Mouse (Mus musculus) kidney, adult 8-10 months (tissue): Measurements from ENCODE around the gene Fahd2a.

Experiments used
- DNase-seq, 2 experiments: peaks; one replicate each; pipeline ENCODE4 v3.0.0; 2022

Gene Fahd2a

DNA sequence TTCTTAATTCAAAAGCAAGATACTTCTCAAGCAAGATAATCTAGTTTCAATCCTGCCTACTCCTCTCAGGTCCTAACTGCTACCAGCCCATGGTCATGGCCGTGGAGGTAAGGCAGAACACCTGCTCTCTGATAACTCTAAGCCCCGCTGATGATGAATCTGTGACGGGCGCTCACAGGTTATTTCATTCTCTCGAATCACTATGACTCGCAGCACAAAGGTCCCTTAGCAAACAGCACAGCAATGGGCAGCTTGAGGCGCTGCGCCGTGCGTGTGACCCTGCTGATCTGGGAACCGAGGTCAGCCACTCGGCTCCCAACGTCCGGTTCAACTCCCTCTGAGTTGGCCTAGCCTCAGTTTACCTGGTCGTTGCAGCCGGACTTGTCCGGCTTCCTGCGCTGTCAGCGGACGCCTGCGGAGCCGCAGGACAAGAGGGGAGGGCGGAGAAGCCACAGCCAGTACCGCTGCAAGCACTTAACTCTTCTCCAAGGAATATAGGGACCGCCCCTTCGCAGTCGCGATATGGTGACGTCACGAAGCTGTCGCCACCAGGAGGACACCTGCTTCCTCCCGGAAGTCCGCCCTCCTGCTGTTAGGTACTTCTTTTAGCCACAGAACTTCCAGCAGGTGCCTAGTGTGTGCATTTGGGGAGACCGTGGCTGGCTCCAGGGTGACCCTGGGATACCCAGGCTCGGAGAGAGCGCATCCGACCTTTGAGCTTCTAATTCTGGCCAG is at the start of gene Fahd2a:
Fahd2a (minus strand) TSS at position 511 of the 735 bp plus-strand sequence.
- DNase-seq: peak; percentile 91

DNA sequence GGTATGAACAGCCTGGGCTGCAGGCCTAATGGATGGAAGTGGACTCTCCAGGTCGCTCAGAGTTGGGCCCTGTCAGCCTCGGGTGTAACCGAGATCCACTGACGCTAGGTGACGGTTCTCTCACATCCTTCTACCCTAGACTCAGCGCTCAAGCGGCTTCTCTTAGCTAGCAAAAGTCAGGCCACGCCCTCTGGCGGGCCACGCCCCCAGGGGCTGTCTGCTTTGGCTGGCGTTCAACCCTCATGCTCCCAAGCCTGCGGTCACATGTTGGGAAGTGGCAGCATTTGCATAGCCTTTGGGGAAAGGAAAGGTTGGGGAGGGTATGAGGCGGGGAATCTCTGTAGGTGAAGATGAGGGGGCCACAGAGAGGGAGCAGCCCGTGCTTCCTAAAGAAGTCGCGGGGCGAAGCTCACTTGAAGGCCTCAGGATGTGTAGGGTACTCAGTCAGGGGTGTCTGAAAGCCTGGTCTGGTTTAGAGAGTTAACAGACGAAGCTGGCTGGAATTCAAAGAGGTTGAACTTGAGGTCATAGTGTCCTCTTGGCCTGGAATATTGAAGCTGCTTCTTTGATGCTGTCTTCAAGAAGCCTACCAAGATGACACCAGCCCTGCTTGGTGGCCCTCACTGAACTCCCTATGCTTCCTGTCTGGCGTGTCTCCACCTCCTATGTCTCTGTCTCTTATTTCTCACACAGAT is 40.3 kb upstream of the Fahd2a start:
- peak; percentile 72 to 87 for DNase-seq

DNA sequence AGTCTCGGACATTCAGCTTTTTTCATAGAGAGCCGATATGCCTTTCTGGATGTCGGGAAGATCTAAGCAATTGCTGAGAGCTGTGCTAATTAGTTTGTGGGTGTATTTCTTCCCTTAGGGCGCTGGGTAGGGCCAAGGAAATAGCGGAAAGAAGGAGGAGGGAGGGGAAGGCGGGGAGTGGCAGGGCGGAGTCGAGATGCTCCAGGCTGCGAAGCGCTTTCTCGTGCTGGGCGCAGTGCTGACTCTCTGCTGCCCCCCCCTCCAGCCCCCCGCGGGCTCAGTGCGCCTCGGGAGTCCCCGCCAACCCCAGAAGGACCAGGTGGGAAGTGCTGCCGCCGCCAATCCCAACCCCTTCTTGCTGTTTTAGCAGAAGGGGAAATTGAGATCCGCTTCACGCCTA is 38.6 kb upstream of the Fahd2a start:
- DNase-seq: no peak

DNA sequence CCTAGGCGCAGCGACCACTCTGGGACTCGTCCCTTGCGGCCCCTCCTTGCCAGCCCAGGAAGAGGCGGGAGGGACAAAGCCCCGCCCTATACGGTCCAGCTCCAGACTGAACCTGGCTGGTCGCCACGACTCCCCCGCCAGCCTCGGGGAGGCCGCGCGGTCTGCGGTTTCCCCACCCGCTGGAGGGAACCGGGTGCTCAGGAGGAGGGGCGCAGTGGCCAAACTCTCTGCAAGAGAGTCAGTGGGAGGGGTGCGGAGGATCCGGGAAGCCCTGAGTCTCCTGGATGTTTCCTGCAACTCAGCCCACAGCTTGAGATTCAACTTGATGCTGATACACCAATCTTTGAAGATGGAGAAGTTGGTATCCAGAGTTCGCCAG is 38.2 kb upstream of the Fahd2a start:
- peak; percentile 55 to 57 for DNase-seq

DNA sequence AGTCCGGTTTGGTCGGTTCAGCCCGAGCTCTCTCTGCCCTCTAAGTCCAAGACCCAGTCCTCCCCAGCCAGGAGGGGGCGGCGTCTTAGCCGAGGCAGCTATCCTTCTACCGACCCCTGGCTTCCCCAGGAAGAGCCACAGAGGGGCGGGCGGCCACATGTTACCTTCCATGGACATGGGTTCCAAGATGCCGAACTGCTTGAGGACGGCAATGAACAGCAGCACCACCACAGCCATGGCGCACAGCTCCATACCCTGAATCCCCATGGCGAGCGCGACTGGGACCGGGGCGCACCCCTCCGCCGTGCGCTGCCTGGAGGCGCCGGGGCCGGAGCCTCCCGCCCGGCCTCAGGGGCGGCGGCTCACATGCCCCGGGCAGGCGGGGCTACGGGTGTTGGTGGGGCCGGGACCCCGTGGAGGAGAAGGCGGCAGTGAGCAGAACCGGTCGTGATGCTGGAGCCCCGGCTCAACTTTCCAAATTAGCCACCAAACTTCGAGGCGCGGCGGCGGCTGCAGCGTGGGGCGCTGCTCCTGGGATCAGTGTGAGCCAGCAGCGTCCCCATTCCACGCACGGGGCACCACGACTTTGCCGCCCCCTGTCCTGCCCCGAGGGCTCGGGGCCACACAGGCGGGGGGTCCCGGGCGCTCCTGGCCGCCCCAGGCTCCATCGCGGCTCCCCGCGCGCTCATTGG is 37.6 kb upstream of the Fahd2a start:
- DNase-seq: no peak

DNA sequence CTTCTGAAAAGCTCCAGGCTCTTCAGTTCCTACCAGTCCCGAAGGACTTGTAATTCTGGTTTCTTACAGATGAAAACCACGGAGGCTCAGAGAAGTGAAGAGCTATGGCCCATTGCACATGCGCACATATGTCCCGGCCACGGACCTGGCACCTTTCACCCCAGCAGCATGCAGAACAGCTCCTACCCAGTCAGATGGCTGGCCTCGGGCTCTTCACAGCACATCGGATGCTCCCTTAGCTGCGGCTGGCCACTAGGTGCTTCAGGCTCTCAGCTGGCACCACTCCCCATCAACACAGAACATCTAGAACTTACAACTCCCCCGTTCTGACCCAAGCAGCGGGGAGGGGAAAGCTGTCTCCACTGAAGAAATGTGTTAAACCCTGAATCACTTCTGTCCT is 35.4 kb upstream of the Fahd2a start:
- no peak for DNase-seq

DNA sequence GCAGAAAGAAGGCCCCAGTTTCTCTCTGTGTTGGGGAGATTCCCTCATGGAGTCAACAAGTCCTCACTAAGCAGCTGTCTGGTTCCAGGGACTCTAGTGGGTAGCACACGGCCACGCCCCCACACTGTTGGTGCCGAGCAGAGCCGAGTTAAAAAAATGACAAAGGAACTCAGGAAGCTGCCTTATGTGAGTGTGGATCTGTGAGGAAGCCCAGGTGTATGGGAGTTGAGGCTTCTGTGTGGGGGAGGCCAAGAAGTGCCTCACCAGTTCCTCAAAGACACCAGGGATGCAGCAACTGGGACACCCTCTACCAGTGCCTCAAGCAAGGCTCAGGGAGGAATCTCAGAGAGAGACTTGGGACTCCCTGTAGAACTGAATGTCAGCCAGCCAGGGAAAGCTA is 34.8 kb upstream of the Fahd2a start:
- DNase-seq: no peak

DNA sequence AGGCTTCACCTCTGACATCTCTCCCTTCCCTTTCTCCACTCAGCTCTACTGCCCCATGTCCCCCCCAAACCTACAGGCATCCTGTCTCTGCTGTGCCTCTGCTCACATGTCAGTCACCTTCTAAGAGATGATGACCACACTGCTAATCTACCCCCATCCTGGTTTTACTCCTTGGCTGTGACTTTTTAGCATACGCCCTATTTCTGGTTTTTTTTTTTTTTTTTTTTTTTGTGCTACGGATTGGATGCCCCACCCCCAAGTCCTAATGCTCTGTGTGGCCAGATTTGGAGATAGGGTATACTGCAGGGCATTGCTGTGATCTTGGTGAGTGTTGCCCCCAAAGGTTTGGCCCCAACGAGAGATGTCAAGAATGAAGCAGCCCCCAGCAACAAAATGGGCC is 27.9 kb upstream of the Fahd2a start:
- no peak for DNase-seq

DNA sequence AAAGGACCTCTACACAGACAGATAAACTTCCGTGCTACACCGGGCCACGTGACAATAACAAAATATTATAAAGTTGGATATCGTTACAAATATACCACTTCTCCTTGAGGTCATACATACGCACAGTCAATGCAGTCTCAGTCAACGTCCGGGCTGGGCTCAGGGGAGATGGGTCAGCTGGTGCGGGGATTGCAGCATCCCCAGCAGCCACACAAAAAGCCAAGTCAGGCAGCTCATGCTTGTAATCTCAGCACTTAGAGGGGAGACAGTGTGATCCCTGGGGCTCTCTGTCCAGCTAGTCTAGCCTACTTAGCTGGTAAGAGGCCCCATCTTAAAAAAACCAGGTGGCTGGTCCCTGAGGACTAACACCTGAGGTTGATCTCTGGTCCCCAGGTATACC is 26.9 kb upstream of the Fahd2a start:
- DNase-seq: no peak

DNA sequence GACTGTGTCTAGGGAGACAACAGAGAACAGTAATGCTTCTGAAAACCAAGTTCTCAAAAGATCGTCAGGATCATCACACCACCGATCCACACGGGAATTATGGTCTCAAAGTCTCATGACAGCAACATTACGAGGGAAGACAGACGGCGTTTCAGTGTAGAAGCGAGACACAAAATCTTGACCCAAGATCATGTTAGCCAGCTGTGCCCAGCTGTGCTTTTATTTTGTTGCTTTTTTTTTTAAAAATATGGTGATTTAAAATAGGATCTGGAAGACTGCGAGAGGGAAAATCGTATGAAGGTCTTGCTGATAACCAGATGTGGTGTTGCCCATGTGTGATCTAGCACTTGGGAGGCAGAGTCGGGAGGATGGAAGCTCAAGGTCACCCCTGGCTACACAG is 26.3 kb upstream of the Fahd2a start:
- no peak for DNase-seq

DNA sequence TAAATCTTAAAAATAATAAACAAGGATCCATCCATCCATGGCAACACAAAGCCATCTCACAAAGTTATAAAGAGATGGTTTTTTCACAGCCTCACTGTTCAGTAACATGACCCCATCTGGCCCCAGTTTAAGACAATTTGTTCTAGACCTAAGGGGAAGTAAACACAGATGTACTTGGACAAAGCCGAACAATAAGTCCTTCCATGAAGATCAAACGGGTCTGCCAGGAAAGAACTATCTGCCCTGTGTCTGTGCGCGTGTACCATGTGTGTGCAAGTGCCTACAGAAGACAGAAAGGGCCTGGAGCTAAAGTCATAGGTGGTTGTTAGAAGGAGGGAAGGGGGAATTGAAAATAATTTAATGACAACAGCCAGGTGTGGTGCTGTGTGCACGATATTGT is 25.8 kb upstream of the Fahd2a start:
- no peak for DNase-seq

DNA sequence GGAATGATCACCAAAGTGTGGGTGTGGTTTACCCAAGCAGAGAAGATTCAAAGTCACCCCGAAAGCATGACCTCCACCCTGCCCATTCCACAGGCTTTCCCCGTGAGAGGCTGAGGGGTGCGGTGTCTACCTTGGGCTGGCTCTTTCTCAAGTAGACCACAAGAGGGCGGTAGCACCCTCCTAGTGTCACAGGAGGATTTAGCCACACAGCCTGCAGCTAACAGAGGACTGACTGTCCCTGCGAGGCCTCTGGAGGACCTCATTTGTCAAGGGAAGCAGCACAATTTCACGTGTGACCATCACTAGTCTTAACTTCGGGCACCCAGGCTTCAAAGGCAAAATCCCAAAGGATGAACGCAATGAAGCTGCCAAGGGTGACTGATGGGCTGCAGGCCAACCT is 17.9 kb upstream of the Fahd2a start:
- peak; percentile 47 to 62 for DNase-seq

DNA sequence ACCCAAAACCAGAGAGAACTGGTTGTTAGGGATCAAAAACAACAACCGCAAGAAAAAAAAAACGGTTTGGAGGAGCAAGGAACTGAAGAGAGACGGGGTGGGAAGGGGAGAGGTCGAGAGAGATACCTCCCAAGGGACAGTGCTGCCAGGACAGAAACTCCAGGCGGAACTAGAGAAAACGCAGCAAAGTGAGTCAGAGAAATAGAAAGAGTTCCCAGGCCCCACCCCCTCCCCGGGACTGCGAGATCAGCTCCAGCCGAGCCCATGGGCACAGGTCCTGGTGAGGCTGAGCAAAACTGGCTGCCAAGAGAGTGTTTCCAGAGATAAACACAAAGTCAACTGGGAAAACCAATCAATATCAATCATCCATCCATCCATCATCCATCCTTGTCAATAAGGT is 17.0 kb upstream of the Fahd2a start:
- no peak for DNase-seq

DNA sequence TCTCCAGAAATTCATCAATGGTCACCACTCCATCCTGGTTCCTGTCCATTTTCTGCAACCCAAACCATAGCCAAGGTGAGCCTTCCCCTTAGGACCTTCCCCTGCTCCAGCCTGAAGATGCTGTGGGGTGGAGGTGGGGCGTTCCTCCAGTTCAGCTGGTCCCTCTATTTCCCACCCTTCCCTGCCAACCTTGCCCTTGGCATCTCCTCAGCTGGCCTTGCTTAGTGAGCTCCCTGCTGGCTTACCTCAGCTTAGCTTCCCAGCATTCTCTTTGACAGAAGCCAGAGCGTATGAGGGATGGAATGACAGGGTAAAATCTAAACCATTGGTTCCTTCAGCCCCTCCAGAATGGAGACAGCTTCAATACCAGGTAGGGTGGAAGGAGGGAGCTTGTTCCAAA is 15.0 kb upstream of the Fahd2a start:
- DNase-seq: no peak

DNA sequence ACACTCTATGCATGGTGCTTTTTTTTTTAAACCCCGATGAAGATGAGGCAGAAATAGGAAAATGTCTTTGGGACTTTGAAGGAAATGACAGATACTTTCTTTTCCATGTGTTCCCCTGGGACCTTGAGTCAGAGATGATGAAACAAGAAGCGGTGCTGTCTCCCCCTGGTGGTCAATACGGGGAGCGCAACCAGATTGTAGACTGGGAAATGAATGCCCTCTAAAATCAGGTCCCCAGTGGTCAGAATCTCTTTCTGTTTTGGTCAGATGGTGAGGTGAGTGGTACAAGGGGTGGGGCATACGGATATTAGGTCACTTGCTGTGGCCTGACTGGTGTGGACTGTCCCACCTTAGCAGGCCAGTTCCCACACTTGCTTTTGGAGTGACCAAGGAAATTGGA is 9.4 kb upstream of the Fahd2a start:
- DNase-seq: peak; percentile 66 to 89

DNA sequence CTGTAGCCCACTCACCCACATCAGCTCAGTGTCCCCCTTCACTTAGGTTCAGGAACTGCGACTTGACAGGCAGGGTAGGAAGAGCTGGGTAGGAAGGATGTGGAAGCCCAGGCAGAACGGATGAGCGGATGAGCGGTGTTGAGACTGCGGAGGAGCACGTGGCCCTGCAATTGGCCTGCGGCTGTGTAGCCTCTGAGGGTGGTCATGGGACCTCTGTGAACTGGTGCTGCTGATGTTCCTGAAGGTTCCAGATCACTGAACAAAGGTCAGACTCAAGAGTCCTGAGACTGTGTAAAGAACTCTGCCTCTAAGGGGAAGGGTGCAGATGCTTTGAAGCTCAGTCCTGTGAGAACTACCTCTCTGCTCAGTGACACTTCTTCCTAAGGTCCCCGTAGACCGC is 8.8 kb upstream of the Fahd2a start:
- DNase-seq: peak; percentile 55 to 57

DNA sequence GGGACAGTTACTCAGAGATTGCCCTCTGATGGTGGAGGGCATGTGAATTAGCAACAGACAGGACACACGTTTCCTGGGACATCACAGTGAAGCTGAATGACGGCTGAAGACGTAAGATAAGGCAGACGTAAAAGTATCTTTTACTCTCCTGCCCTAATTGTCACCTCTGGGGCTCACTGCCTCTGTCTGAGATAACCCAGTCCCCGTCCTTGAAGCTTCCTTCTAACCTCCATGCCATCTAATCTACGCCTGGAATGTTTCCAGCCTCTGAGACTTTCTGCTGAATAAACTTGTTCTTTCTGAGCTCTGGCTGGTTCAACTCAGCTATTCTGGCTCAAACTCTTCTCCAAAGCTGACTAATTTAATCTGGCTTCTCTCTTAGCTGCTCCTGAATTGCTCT is 7.4 kb upstream of the Fahd2a start:
- DNase-seq: peak in 1 of 2 experiments; percentile 36

DNA sequence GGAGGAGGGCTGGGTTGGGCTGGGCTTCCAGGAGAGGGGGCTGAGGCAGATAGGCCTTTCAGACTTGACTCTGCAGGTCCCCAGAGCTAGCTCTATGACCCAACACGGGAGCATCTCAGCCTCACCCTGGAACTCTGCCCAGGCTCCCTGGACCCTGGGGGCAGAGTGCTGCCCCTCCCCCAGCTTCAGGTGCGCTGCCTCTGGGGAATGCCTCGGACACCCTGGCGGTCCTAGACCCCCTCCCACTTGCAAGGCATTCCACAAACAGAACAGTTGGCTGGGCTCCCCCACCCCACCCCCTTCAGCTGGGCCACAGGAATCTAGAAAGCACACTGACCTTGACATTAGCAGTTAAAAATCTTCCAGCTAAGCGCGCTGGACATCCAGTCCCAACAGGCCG is 5.3 kb upstream of the Fahd2a start:
- peak; percentile 74 to 79 for DNase-seq

DNA sequence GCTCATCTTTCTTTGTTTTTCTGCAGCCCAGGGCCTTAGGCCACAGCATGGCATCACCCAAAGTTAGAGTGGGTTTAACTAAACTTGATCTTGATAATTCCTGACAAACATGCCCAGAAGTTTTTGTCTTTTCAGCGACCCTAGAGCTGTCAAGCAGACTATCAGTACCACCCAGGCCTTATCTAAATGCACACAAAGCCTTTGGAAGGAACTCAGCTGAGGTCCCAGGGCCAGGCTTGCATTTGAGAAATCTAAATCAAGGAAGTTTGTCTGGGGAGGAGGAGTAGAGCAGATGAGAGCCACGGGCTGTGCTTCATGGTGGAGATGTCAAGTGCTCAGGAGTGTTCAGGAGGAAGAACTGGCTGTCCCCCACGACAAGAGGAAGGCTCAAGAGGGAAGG is 2.5 kb upstream of the Fahd2a start:
- no peak for DNase-seq

DNA sequence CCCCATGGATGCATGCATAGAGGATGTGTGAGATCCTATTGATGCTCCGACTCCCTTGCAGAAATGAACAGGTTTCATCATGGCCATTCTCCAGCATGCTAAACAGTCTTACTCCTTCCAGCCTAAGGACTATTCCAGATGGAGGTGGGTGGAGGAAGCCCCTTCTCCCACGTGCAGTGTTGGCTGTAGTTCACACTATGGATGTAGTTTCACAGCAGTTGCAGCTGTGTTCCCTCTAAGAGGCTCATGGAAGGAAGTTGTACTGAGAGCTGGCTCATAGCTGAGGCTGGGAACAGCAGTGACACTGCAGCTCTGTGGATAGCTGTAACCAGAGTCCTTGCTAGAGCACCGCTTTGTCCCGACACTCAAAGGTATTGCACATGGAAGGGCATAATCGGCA is 6.7 kb downstream of the Fahd2a start:
- DNase-seq: no peak

DNA sequence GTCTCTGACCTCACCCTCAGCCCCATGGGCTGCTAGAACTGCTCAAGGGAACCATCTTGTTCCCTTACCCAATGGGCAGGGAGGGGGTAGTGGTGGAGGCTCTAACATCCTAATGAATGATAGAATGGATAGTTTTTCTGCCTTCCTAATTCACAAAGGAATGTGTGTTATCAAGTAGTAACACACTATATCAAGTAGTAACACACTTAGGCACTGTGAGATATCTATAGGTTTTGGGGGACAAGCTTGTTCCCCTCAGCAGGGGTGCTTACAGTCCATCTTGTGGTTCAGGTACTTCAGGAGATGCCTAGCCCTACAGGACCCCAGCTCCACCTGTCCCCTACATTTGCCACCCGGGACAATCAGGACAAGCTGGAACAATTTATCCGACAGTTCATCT is 8.8 kb downstream of the Fahd2a start:
- no peak for DNase-seq

DNA sequence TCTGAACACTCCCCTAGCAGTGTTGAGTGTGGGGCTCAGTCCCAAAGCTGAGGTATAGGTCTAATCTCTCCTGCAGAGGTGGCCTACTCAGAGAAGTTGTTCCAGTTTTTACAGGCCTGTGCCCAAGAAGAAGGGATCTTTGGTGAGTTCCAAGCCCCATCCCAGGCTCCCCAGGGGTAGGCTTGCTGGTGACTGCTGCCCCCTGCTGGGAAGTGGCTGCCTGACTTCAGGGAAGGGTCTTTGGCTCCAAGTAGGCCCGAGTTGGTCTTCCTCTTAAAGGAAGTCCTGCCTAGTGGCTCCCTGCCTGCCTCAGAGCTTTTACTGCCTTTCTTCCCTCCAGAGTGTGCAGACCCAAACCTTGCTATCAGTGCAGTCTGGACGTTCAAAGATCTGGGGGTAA is 9.2 kb downstream of the Fahd2a start:
- DNase-seq: peak in 1 of 2 experiments; percentile 63

DNA sequence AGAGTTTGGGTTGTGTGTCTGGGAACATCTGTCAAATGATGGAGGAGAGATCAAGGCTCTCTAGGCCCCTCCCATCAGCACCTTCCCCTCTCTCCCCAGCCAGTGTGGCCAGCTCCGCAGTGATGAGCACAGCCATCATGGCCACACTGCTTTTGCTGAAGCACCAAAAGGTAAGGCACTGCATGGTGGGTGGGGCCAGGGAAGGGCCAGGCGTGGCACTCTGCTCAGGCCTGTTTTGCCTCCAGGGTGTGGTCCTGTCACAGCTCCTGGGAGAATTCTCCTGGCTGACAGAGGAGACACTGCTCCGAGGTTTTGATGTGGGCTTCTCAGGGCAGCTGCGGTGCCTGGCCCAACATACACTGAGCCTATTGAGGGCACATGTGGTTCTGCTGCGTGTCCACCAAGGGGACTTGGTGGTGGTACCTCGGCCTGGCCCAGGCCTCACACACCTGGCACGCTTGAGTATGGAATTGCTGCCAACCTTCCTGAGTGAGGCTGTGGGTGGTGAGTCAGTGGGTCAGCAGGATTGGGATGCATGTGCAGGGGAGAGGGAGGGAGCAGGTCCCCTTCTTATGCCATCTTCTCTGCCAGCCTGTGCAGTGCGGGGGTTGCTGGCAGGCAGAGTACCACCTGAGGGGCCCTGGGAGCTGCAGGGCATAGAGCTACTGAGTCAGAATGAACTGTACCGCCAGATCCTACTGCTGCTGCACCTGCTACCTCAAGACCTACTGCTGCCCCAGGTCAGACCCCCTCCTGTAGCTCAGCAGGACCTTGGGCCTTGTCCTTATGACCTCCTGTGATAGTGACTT is 10.7 kb downstream of the Fahd2a start:
- no peak for DNase-seq
